Comparison of ENCODE assay signal across 8 mouse cellular contexts in genomic region chr16:94290073-94290999, GRCm38 (mm10). TPM values are rescaled to one million over a fixed set of nuclear protein-coding genes. Genes with fewer than 3 reads are reported as not detected.
DNase-seq lines count a peak whose midpoint lies in the region; ATAC-seq and TF ChIP-seq lines count a peak whose summit lies in the region.

No protein-coding gene starts in this region.

- no peaks in the 10 kb centered on the region for H3K27me3 ChIP-seq in embryonic facial prominence, embryonic 15.5 days
- no peaks in the 10 kb centered on the region for H3K27me3 ChIP-seq in heart, embryonic 15.5 days
- H3K27me3 ChIP-seq in liver, embryonic 14.5 days (ENCODE audit: control insufficient read depth, insufficient read depth, low read length): no peaks in the 10 kb centered on the region
- no peaks in the 10 kb centered on the region for H3K27me3 ChIP-seq in neural tube, embryonic 11.5 days (ENCODE audit: control insufficient read depth, insufficient read depth, low read length)
- H3K27me3 ChIP-seq in stomach, embryonic 15.5 days (replicated peaks): no peaks in the 10 kb centered on the region

- H3K27ac ChIP-seq in bone marrow macrophage, adult 2 months (ENCODE audit: insufficient read depth, low read depth, low read length): no peak overlapping the region
- 0 out of 2 replicates have a peak overlapping the region, but pooled peaks have one; percentile 28 for H3K27ac ChIP-seq in embryonic facial prominence, embryonic 15.5 days (replicated peaks)
- H3K27ac ChIP-seq in heart, embryonic 15.5 days: peak overlapping the region; percentile 31
- no peak overlapping the region for H3K27ac ChIP-seq in liver, embryonic 14.5 days
- 0 out of 2 replicates have a peak overlapping the region, but pooled peaks have one; percentile 20 for H3K27ac ChIP-seq in neural tube, embryonic 11.5 days (ENCODE audit: low read depth, low read length)
- peak overlapping the region; percentile 59 for H3K27ac ChIP-seq in stomach, embryonic 15.5 days

- peak overlapping the region; percentile 74 for H3K9ac ChIP-seq in embryonic facial prominence, embryonic 15.5 days
- peak overlapping the region; percentile 81 for H3K9ac ChIP-seq in heart, embryonic 15.5 days
- peak overlapping the region; percentile 70 for H3K9ac ChIP-seq in liver, embryonic 14.5 days (replicated peaks)
- H3K9ac ChIP-seq in neural tube, embryonic 11.5 days (ENCODE audit: low read length): peak overlapping the region; percentile 84
- peak overlapping the region; percentile 79 for H3K9ac ChIP-seq in stomach, embryonic 15.5 days

- H3K9me3 ChIP-seq in embryonic facial prominence, embryonic 15.5 days (replicated peaks): no peaks in the 10 kb centered on the region
- no peaks in the 10 kb centered on the region for H3K9me3 ChIP-seq in heart, embryonic 15.5 days (replicated peaks)
- H3K9me3 ChIP-seq in liver, embryonic 14.5 days (ENCODE audit: control insufficient read depth, low read length): no peaks in the 10 kb centered on the region
- no peaks in the 10 kb centered on the region for H3K9me3 ChIP-seq in neural tube, embryonic 11.5 days (ENCODE audit: control insufficient read depth, low read length)
- H3K9me3 ChIP-seq in stomach, embryonic 15.5 days: no peaks in the 10 kb centered on the region

- DNase-seq in kidney, postnatal 14 days: peak; percentile 88
- peak; percentile 36 to 41 (median 39) for DNase-seq in liver, embryonic 14.5 days (ENCODE audit: low read depth in 3 of 3, low spot score in 3 of 3)
- peak; percentile 90 for DNase-seq in neural tube, embryonic 11.5 days (ENCODE audit: low spot score)

- peak overlapping the region; percentile 69 for H3K4me3 ChIP-seq in bone marrow macrophage, adult 2 months (ENCODE audit: insufficient read depth, low read length)
- peak overlapping the region; percentile 87 for H3K4me3 ChIP-seq in embryonic facial prominence, embryonic 15.5 days (replicated peaks)
- peak overlapping the region; percentile 92 for H3K4me3 ChIP-seq in heart, embryonic 15.5 days
- H3K4me3 ChIP-seq in liver, embryonic 14.5 days (ENCODE audit: insufficient read depth in 1 of 2, low read depth in 2 of 2, low read length in 2 of 2): peak overlapping the region; percentile 62 to 80
- H3K4me3 ChIP-seq in neural tube, embryonic 11.5 days (ENCODE audit: low read depth, low read length): peak overlapping the region; percentile 90
- H3K4me3 ChIP-seq in stomach, embryonic 15.5 days (replicated peaks): peak overlapping the region; percentile 96

- WGBS in embryonic facial prominence, embryonic 15.5 days: 5% methylated on average over 48 of the region's 52 CpGs
- WGBS in heart, embryonic 15.5 days: 5% methylated on average over 49 of the region's 52 CpGs
- WGBS in liver, embryonic 14.5 days (ENCODE audit: insufficient replicate concordance): 4% methylated on average over 52 of the region's 52 CpGs
- WGBS in neural tube, embryonic 11.5 days: 5% methylated on average over 52 of the region's 52 CpGs
- 5% methylated on average over 51 of the region's 52 CpGs for WGBS in stomach, embryonic 15.5 days

- peak overlapping the region; percentile 98 for H3K4me2 ChIP-seq in embryonic facial prominence, embryonic 15.5 days (replicated peaks)
- peak overlapping the region; percentile 99 for H3K4me2 ChIP-seq in heart, embryonic 15.5 days
- peak overlapping the region; percentile 76 for H3K4me2 ChIP-seq in liver, embryonic 14.5 days (ENCODE audit: low read depth)
- H3K4me2 ChIP-seq in neural tube, embryonic 11.5 days (ENCODE audit: low read depth): peak overlapping the region; percentile 99
- H3K4me2 ChIP-seq in stomach, embryonic 15.5 days: peak overlapping the region; percentile 88

- no peak for TF ChIP-seq CTCF in bone marrow macrophage, adult 2 months (IDR thresholded peaks at IDR 0.05; ENCODE audit: low read depth, low read length)
- no peak for TF ChIP-seq CTCF in liver, embryonic 14.5 days (IDR thresholded peaks at IDR 0.05; ENCODE audit: low read depth)

- no peaks in the 10 kb centered on the region for H3K36me3 ChIP-seq in embryonic facial prominence, embryonic 15.5 days
- no peaks in the 10 kb centered on the region for H3K36me3 ChIP-seq in heart, embryonic 15.5 days
- H3K36me3 ChIP-seq in liver, embryonic 14.5 days (replicated peaks; ENCODE audit: control insufficient read depth, insufficient read depth, low read depth): no peaks in the 10 kb centered on the region
- H3K36me3 ChIP-seq in neural tube, embryonic 11.5 days (ENCODE audit: control insufficient read depth, insufficient read depth, low read length): no peaks in the 10 kb centered on the region
- H3K36me3 ChIP-seq in stomach, embryonic 15.5 days: no peaks in the 10 kb centered on the region

- H3K4me1 ChIP-seq in bone marrow macrophage, adult 2 months (ENCODE audit: control insufficient read depth, insufficient read depth, low read length): peaks cover 4% of the 10 kb centered on the region
- H3K4me1 ChIP-seq in embryonic facial prominence, embryonic 15.5 days: 0 out of 2 replicates have a peak, but pooled peaks cover 8% of the 10 kb centered on the region
- H3K4me1 ChIP-seq in heart, embryonic 15.5 days (replicated peaks): peaks cover 12% of the 10 kb centered on the region
- peaks cover 0 to 4% of the 10 kb centered on the region in 2 experiments; a peak in 3 of 4 replicates for H3K4me1 ChIP-seq in liver, embryonic 14.5 days (replicated peaks; ENCODE audit: control insufficient read depth in 2 of 2, insufficient read depth in 2 of 2, low read length in 1 of 2)
- H3K4me1 ChIP-seq in neural tube, embryonic 11.5 days (ENCODE audit: control insufficient read depth, insufficient read depth, low read length): no peaks in the 10 kb centered on the region; the same call in 1 of the 2 replicates
- peaks cover 8% of the 10 kb centered on the region; the same call in 1 of the 2 replicates for H3K4me1 ChIP-seq in stomach, embryonic 15.5 days

- TF ChIP-seq EP300 in liver, embryonic 14.5 days (IDR thresholded peaks at IDR 0.05; ENCODE audit: low read depth): no peak

- TF ChIP-seq POLR2A in bone marrow macrophage, adult 2 months (IDR thresholded peaks at IDR 0.05; ENCODE audit: borderline replicate concordance, low read depth, low read length): no peak

- ATAC-seq in CD4-positive, CD25-positive, alpha-beta regulatory T cell, adult 4 months: peak; percentile 97
- peak; percentile 93 for ATAC-seq in embryonic facial prominence, embryonic 15.5 days (ENCODE audit: insufficient number of reproducible peaks, low FRiP score, low TSS enrichment, low read depth)
- ATAC-seq in heart, embryonic 15.5 days (replicated peaks; ENCODE audit: insufficient number of reproducible peaks, insufficient read depth, low FRiP score, low read depth): peak; percentile 94
- ATAC-seq in liver, embryonic 14.5 days (ENCODE audit: insufficient read depth): peak; percentile 88
- peak; percentile 95 for ATAC-seq in neural tube, embryonic 11.5 days (ENCODE audit: insufficient read depth, low FRiP score, low TSS enrichment)
- ATAC-seq in stomach, embryonic 15.5 days (ENCODE audit: insufficient read depth, low FRiP score, low read depth): peak; percentile 92

RNA-seq across cellular contexts. Expression of gene Hlcs, which starts 23.0 kb away (rescaled TPM):
- polyA plus RNA-seq in CD4-positive, CD25-positive, alpha-beta regulatory T cell, adult 4 months (2017; shearing (Covaris generic)): 1 to 10 TPM; 7.3 to 9.3 TPM
- 5.1 and 6.8 TPM in 2 replicates for polyA plus RNA-seq in bone marrow macrophage, adult 2 months (2012; ENCODE audit: insufficient read depth, insufficient read length, missing spikeins)
- polyA plus RNA-seq in embryonic facial prominence, embryonic 15.5 days (2015; fragmentation: Nextera tagmentation; extraction: Ambion mirVana): 9.2 and 11.1 TPM in 2 replicates
- polyA plus RNA-seq in heart, embryonic 15.5 days (2015; fragmentation: Nextera tagmentation; extraction: Ambion mirVana): 7.4 and 8.5 TPM in 2 replicates
- 1.3 and 1.7 TPM in 2 replicates for polyA plus RNA-seq in liver, embryonic 14.5 days (2012; rRNA removed)
- 1.3 TPM in 2 replicates for polyA plus RNA-seq in liver, embryonic 14.5 days (2014; fragmentation: Nextera tagmentation; extraction: Ambion mirVana)
- polyA plus RNA-seq in neural tube, embryonic 11.5 days (2014; fragmentation: Nextera tagmentation; extraction: Ambion mirVana): 9.4 and 9.8 TPM in 2 replicates
- 9.1 and 11.2 TPM in 2 replicates for polyA plus RNA-seq in stomach, embryonic 15.5 days (2015; fragmentation: Nextera tagmentation; extraction: Ambion mirVana)

RNA-seq across cellular contexts. Expression of gene Ripply3, which starts 37.9 kb away (rescaled TPM):
- 1 to 10 TPM in 1 of 2 experiments, under 1 TPM in 1; 0.95 to 1.1 TPM for polyA plus RNA-seq in CD4-positive, CD25-positive, alpha-beta regulatory T cell, adult 4 months (2017; shearing (Covaris generic))
- polyA plus RNA-seq in bone marrow macrophage, adult 2 months (2012; ENCODE audit: insufficient read depth, insufficient read length, missing spikeins): not detected in 2 replicates
- 4.6 and 6.0 TPM in 2 replicates for polyA plus RNA-seq in embryonic facial prominence, embryonic 15.5 days (2015; fragmentation: Nextera tagmentation; extraction: Ambion mirVana)
- polyA plus RNA-seq in heart, embryonic 15.5 days (2015; fragmentation: Nextera tagmentation; extraction: Ambion mirVana): 4.5 TPM in 2 replicates
- 0.84 and 0.94 TPM in 2 replicates for polyA plus RNA-seq in liver, embryonic 14.5 days (2012; rRNA removed)
- 1.5 and 1.6 TPM in 2 replicates for polyA plus RNA-seq in liver, embryonic 14.5 days (2014; fragmentation: Nextera tagmentation; extraction: Ambion mirVana)
- polyA plus RNA-seq in neural tube, embryonic 11.5 days (2014; fragmentation: Nextera tagmentation; extraction: Ambion mirVana): 5.2 and 5.9 TPM in 2 replicates
- 7.6 and 7.9 TPM in 2 replicates for polyA plus RNA-seq in stomach, embryonic 15.5 days (2015; fragmentation: Nextera tagmentation; extraction: Ambion mirVana)

Comparison
In these comparisons a context has a peak if more than half of its experiments do, and no peak if none do; other contexts are left out.
1. H3K27ac ChIP-seq: peak in embryonic facial prominence, embryonic 15.5 days (single experiment), heart, embryonic 15.5 days (single experiment), neural tube, embryonic 11.5 days (single experiment) and stomach, embryonic 15.5 days (single experiment); none in bone marrow macrophage, adult 2 months (single experiment) and liver, embryonic 14.5 days (single experiment).
2. DNase-seq: peak in every context shown above with its lines; median percentile 90 in neural tube, embryonic 11.5 days; 88 in kidney, postnatal 14 days; 39 in liver, embryonic 14.5 days.
3. Peak in every context shown above with its lines, with median percentiles within 50 percentile points of each other: ATAC-seq, H3K4me3 ChIP-seq, H3K4me2 ChIP-seq and H3K9ac ChIP-seq.